Mouse (Mus musculus): ENCODE measurements around the gene Pgap3. TPM values are rescaled to one million over a fixed set of nuclear protein-coding genes. Genes with fewer than 3 reads are reported as not detected.
"Not testable (repeated sequence)": the region's sequence is repeated elsewhere in the genome, so short reads cannot be mapped to it uniquely, and the experiment has no call there.

Gene Pgap3
- polyA plus RNA-seq, 1 experiment from 2014 or later, result 9.2 TPM

- Histone ChIP-seq H3K4me1 (replicated peaks; ENCODE audit: control insufficient read depth, insufficient read depth, low read length) (no peaks in the 10 kb centered on the region), H3K4me3 (ENCODE audit: low read depth, low read length) (no peak within 1 kb of the TSS), H3K36me3 (ENCODE audit: control insufficient read depth, insufficient read depth, low read length) (peaks cover 2% of the 10 kb centered on the region), H3K9me3 (ENCODE audit: control insufficient read depth, low read length) (no peaks in the 10 kb centered on the region), H3K27me3 (ENCODE audit: control insufficient read depth, insufficient read depth, low read length) (peaks cover 26% of the 10 kb centered on the region), H3K9ac (ENCODE audit: low read length) (no peak within 1 kb of the TSS), H3K27ac (ENCODE audit: low read depth, low read length) (no peak within 1 kb of the TSS), H3K4me2 (ENCODE audit: low read depth, low read length, severe bottlenecking) (no peak within 1 kb of the TSS)
- 64% methylated on average over 14 of the region's 14 CpGs for WGBS
- no peak for ATAC-seq (replicated peaks; ENCODE audit: low FRiP score)
- no peak for DNase-seq (ENCODE audit: low spot score)
These were observed 16.8 kb downstream of the Pgap3 start, which contains the start of gene Tcap for GRCm38 (mm10) chr11:98383261-98384030. TSS of gene Tcap (plus strand) at chr11:98383811.

- H3K27me3 ChIP-seq (ENCODE audit: control insufficient read depth, insufficient read depth, low read length), result peaks cover 18% of the 10 kb centered on the region
- H3K4me3 ChIP-seq (ENCODE audit: low read depth, low read length); H3K36me3 ChIP-seq (ENCODE audit: control insufficient read depth, insufficient read depth, low read length); H3K9me3 ChIP-seq (ENCODE audit: control insufficient read depth, low read length); H3K4me1 ChIP-seq (replicated peaks; ENCODE audit: control insufficient read depth, insufficient read depth, low read length); H3K27ac ChIP-seq (ENCODE audit: low read depth, low read length); DNase-seq (ENCODE audit: low spot score); H3K9ac ChIP-seq (ENCODE audit: low read length); ATAC-seq (replicated peaks; ENCODE audit: low FRiP score); H3K4me2 ChIP-seq (ENCODE audit: low read depth, low read length, severe bottlenecking): not testable (repeated sequence)
- WGBS, result 47% methylated on average over 2 of the region's 2 CpGs
These were observed 17.9 kb downstream of the Pgap3 start for GRCm38 (mm10) chr11:98382405-98382804.

GRCm38 (mm10) chr11:98381651-98382050, 18.6 kb downstream of the Pgap3 start:
- Histone ChIP-seq H3K4me2 (ENCODE audit: low read depth, low read length, severe bottlenecking) (no peak overlapping the region), H3K36me3 (ENCODE audit: control insufficient read depth, insufficient read depth, low read length) (peaks cover 3% of the 10 kb centered on the region), H3K4me3 (ENCODE audit: low read depth, low read length) (no peak overlapping the region), H3K4me1 (replicated peaks; ENCODE audit: control insufficient read depth, insufficient read depth, low read length) (no peaks in the 10 kb centered on the region), H3K9me3 (ENCODE audit: control insufficient read depth, low read length) (no peaks in the 10 kb centered on the region), H3K27ac (ENCODE audit: low read depth, low read length) (no peak overlapping the region), H3K27me3 (ENCODE audit: control insufficient read depth, insufficient read depth, low read length) (peaks cover 11% of the 10 kb centered on the region), H3K9ac (ENCODE audit: low read length) (no peak overlapping the region)
- no peak for ATAC-seq (replicated peaks; ENCODE audit: low FRiP score)
- DNase-seq (ENCODE audit: low spot score), result no peak
- WGBS, result 88% methylated on average over 2 of the region's 2 CpGs

- no peak overlapping the region for H3K4me3 ChIP-seq (ENCODE audit: low read depth, low read length)
- H3K9me3 ChIP-seq (ENCODE audit: control insufficient read depth, low read length), result no peaks in the 10 kb centered on the region
- no peak overlapping the region for H3K9ac ChIP-seq (ENCODE audit: low read length)
- H3K4me2 ChIP-seq (ENCODE audit: low read depth, low read length, severe bottlenecking), result no peak overlapping the region
- ATAC-seq (replicated peaks; ENCODE audit: low FRiP score) (no peak), DNase-seq (ENCODE audit: low spot score) (no peak)
- H3K4me1 ChIP-seq (replicated peaks; ENCODE audit: control insufficient read depth, insufficient read depth, low read length), result no peaks in the 10 kb centered on the region
- H3K27ac ChIP-seq (ENCODE audit: low read depth, low read length), result no peak overlapping the region
- H3K27me3 ChIP-seq (ENCODE audit: control insufficient read depth, insufficient read depth, low read length), result no peaks in the 10 kb centered on the region
- H3K36me3 ChIP-seq (ENCODE audit: control insufficient read depth, insufficient read depth, low read length), result peaks cover 3% of the 10 kb centered on the region
- 90% methylated on average over 6 of the region's 6 CpGs for WGBS
These were observed 20.2 kb downstream of the Pgap3 start for GRCm38 (mm10) chr11:98380106-98380505.

- Histone ChIP-seq H3K27me3 (ENCODE audit: control insufficient read depth, insufficient read depth, low read length) (no peaks in the 10 kb centered on the region), H3K4me3 (ENCODE audit: low read depth, low read length) (no peak overlapping the region), H3K9ac (ENCODE audit: low read length) (no peak overlapping the region), H3K27ac (ENCODE audit: low read depth, low read length) (no peak overlapping the region), H3K4me1 (replicated peaks; ENCODE audit: control insufficient read depth, insufficient read depth, low read length) (no peaks in the 10 kb centered on the region), H3K4me2 (ENCODE audit: low read depth, low read length, severe bottlenecking) (no peak overlapping the region), H3K36me3 (ENCODE audit: control insufficient read depth, insufficient read depth, low read length) (peaks cover 7% of the 10 kb centered on the region), H3K9me3 (ENCODE audit: control insufficient read depth, low read length) (no peaks in the 10 kb centered on the region)
- 92% methylated on average over 7 of the region's 7 CpGs for WGBS
- DNase-seq (ENCODE audit: low spot score) (no peak), ATAC-seq (replicated peaks; ENCODE audit: low FRiP score) (no peak)
These were observed 20.9 kb downstream of the Pgap3 start for GRCm38 (mm10) chr11:98379379-98379778.

- Histone ChIP-seq H3K4me1 (replicated peaks; ENCODE audit: control insufficient read depth, insufficient read depth, low read length) (no peaks in the 10 kb centered on the region), H3K4me2 (ENCODE audit: low read depth, low read length, severe bottlenecking) (no peak overlapping the region), H3K27ac (ENCODE audit: low read depth, low read length) (no peak overlapping the region), H3K36me3 (ENCODE audit: control insufficient read depth, insufficient read depth, low read length) (peaks cover 7% of the 10 kb centered on the region), H3K4me3 (ENCODE audit: low read depth, low read length) (no peak overlapping the region), H3K9me3 (ENCODE audit: control insufficient read depth, low read length) (no peaks in the 10 kb centered on the region), H3K9ac (ENCODE audit: low read length) (no peak overlapping the region), H3K27me3 (ENCODE audit: control insufficient read depth, insufficient read depth, low read length) (no peaks in the 10 kb centered on the region)
- no peak for ATAC-seq (replicated peaks; ENCODE audit: low FRiP score)
- DNase-seq (ENCODE audit: low spot score), result no peak
- 86% methylated on average over 11 of the region's 11 CpGs for WGBS
These were observed 22.5 kb downstream of the Pgap3 start for GRCm38 (mm10) chr11:98377787-98378186.

- Histone ChIP-seq H3K4me1 (replicated peaks; ENCODE audit: control insufficient read depth, insufficient read depth, low read length) (peaks cover 4% of the 10 kb centered on the region), H3K27me3 (ENCODE audit: control insufficient read depth, insufficient read depth, low read length) (no peaks in the 10 kb centered on the region), H3K36me3 (ENCODE audit: control insufficient read depth, insufficient read depth, low read length) (peaks cover 7% of the 10 kb centered on the region), H3K4me3 (ENCODE audit: low read depth, low read length) (no peak overlapping the region), H3K4me2 (ENCODE audit: low read depth, low read length, severe bottlenecking) (no peak overlapping the region), H3K27ac (ENCODE audit: low read depth, low read length) (no peak overlapping the region), H3K9ac (ENCODE audit: low read length) (no peak overlapping the region), H3K9me3 (ENCODE audit: control insufficient read depth, low read length) (no peaks in the 10 kb centered on the region)
- DNase-seq (ENCODE audit: low spot score) (no peak), ATAC-seq (replicated peaks; ENCODE audit: low FRiP score) (no peak)
- WGBS, result 65% methylated on average over 5 of the region's 5 CpGs
These were observed 23.5 kb downstream of the Pgap3 start for GRCm38 (mm10) chr11:98376756-98377155.

- 89% methylated on average over 8 of the region's 8 CpGs for WGBS
- no peak for ATAC-seq (replicated peaks; ENCODE audit: low FRiP score)
- Histone ChIP-seq H3K4me2 (ENCODE audit: low read depth, low read length, severe bottlenecking) (no peak overlapping the region), H3K9me3 (ENCODE audit: control insufficient read depth, low read length) (no peaks in the 10 kb centered on the region), H3K9ac (ENCODE audit: low read length) (no peak overlapping the region), H3K4me1 (replicated peaks; ENCODE audit: control insufficient read depth, insufficient read depth, low read length) (peaks cover 14% of the 10 kb centered on the region), H3K27ac (ENCODE audit: low read depth, low read length) (no peak overlapping the region), H3K4me3 (ENCODE audit: low read depth, low read length) (no peak overlapping the region), H3K36me3 (ENCODE audit: control insufficient read depth, insufficient read depth, low read length) (peaks cover 7% of the 10 kb centered on the region), H3K27me3 (ENCODE audit: control insufficient read depth, insufficient read depth, low read length) (no peaks in the 10 kb centered on the region)
- DNase-seq (ENCODE audit: low spot score), result no peak
These were observed 26.0 kb downstream of the Pgap3 start for GRCm38 (mm10) chr11:98374266-98374665.

- DNase-seq (ENCODE audit: low spot score), result no peak
- H3K4me1 ChIP-seq (replicated peaks; ENCODE audit: control insufficient read depth, insufficient read depth, low read length), result peaks cover 14% of the 10 kb centered on the region
- no peak overlapping the region for H3K4me2 ChIP-seq (ENCODE audit: low read depth, low read length, severe bottlenecking)
- no peak overlapping the region for H3K9ac ChIP-seq (ENCODE audit: low read length)
- no peak overlapping the region for H3K27ac ChIP-seq (ENCODE audit: low read depth, low read length)
- 90% methylated on average over 6 of the region's 6 CpGs for WGBS
- no peaks in the 10 kb centered on the region for H3K9me3 ChIP-seq (ENCODE audit: control insufficient read depth, low read length)
- H3K36me3 ChIP-seq (ENCODE audit: control insufficient read depth, insufficient read depth, low read length), result peaks cover 4% of the 10 kb centered on the region; the same call in 1 of the 2 replicates
- H3K27me3 ChIP-seq (ENCODE audit: control insufficient read depth, insufficient read depth, low read length), result no peaks in the 10 kb centered on the region
- ATAC-seq (replicated peaks; ENCODE audit: low FRiP score), result no peak
- H3K4me3 ChIP-seq (ENCODE audit: low read depth, low read length), result no peak overlapping the region
These were observed 27.0 kb downstream of the Pgap3 start for GRCm38 (mm10) chr11:98373244-98373643.
